Mouse (Mus musculus) lung, adult 2 months (tissue): ENCODE measurements at regions not wholly inside any gene's neighbourhood (a gene's known extent, or its start where the extent isn't known, plus 50 kb on each side); places are given as distances from the start of the nearest gene placed in this dataset.

Experiments used
- CTCF ChIP-seq: fragments of 200-500 bp; IDR thresholded peaks from 2 replicates; pipeline ENCODE4 v1.5.1; 2011; ENCODE audit warnings: mild to moderate bottlenecking, low read length, control low read depth; ENCODE audit not compliant: insufficient read depth
- POLR2A ChIP-seq: fragments of 200-500 bp; IDR thresholded peaks from 2 replicates; pipeline ENCODE4 v1.6.1; 2011; ENCODE audit warnings: low read depth, mild to moderate bottlenecking, control low read depth, low read length, borderline replicate concordance; ENCODE audit errors: extremely low read depth

GRCm38 (mm10) chr1:55897572-55897971 lies 491.9 kb downstream of the Plcl1 start:
- TF ChIP-seq CTCF (no peak), POLR2A (no peak)
